Mouse (Mus musculus) brain, embryonic 14.5 days (tissue): ENCODE results near the gene Sgsm2. TPM values are rescaled to one million over a fixed set of nuclear protein-coding genes. Genes with fewer than 3 reads are reported as not detected.

ENCODE experiments used
- DNase-seq: peaks from one replicate; pipeline ENCODE4 v3.0.0-alpha.2; 2011; ENCODE audit warnings: low read depth
- CTCF ChIP-seq: fragments of 200-500 bp; IDR thresholded peaks from 2 replicates; pipeline ENCODE4 v1.5.1; 2012; ENCODE audit warnings: inconsistent platforms, mild to moderate bottlenecking, moderate library complexity, borderline replicate concordance; ENCODE audit not compliant: insufficient read depth, insufficient read length; ENCODE audit errors: extremely low read depth
- POLR2A ChIP-seq: fragments of 200-500 bp; IDR thresholded peaks from 2 replicates; pipeline ENCODE4 v1.6.1; 2012; ENCODE audit warnings: mild to moderate bottlenecking, inconsistent platforms, borderline replicate concordance; ENCODE audit not compliant: poor library complexity, insufficient read depth, insufficient read length, severe bottlenecking; ENCODE audit errors: extremely low read depth
- polyA plus RNA-seq: library from polyadenylated mRNA; depleted of rRNA; stranded (reverse); fragments of >200 nt; gene quantifications from 2 replicates; pipeline ENCODE4 v1.2.3, GENCODE M21; 2012

Sgsm2 gene
- polyA plus RNA-seq, 1 experiment: 63.2 TPM

DNA sequence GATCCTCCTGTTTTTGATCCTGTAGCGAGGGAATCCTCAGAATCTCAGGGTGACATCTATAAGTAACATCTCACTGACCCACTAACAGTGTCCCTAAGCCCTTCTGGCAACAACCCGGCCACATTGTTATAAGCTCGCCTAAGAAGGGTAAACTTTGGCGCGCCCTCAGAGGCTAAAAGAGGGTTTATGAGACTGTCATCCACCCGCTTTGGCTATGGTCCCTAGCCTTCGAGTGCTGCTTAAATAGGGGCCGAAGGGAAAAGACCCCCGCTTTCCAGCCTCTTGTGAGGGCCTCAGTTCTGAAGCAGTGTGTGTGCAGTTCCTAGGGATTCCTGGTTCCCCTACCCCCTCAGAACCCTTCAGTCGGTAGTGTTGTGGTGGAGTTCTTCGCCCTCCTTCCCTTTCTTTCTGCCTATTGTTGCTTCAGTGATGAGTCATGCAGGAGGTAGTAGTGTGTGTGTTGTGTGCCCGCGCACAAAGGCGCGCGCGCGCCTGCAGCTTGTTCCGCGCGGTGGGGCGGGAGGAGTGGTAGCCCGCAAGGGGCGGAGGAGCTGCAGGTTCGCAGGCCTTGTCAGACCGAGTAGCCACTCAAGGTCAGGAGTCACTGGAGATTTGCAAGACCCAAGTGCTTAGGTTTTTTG is 64.2 kb downstream of the Sgsm2 start:
- TF ChIP-seq POLR2A (no peak), CTCF (no peak)
- DNase-seq: peak; percentile 85

DNA sequence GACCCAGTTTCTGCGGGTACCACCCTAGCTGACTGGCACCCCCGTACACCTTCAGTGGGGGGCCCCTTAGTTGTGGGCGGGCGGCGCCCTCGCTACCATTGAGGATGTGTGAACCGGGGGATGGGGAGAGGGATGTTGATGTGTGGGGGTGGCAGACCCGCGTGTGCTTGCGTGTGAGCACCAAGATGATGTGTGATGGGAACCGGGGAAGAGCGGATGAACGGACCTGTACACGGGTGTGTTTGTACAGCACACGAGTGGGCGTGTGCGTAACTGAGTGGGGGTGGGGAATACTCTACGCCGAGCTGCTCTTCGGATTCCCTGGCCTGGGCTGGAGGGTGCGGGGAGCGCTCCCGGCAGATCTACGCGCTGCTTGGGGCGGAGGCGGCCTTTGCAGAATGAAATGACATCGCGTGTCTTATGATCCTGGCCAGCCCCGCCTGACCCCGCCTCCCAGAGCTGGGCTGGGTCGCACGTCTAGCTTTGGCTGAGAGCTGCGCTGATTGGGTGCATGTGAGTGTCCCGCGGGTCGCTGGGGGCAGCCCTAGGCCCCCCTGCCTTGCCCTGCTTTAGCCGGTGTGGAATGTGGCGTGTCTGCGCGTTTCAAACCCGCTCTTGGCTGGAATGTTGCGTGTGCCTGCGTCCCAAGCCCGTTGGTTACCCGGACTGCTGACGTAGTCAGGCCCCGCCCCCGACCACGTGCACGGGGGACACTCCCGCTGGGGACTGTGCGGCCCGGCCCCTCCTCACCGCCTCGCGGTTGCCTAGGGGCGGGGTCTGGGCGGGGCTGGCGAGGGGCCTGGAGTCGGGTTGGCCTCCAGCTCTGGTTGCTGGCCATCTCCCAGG is 65.0 kb downstream of the Sgsm2 start:
- DNase-seq: peak; percentile 99
- TF ChIP-seq POLR2A (no peak), CTCF (no peak)

DNA sequence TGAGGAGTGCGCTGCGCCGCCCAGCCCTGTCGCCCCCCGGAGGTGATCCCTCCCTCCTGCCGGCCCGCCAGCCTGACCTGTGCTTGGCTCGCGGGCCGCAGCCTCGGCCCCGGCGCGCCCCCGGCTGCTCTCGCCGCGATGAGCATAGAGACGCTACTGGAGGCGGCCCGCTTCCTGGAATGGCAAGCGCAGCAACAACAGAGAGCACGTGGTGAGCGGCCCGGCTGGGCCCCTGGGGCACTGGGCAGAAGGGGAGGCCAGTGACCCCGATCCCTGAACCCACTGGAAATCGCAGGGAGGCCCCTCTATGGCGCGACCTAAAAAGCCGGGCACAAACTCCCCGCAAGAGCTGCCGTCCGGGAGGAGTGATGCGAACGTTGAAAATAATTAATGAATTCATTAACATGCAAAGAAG is 65.7 kb downstream of the Sgsm2 start:
- DNase-seq: peak; percentile 64
- TF ChIP-seq POLR2A: no peak

DNA sequence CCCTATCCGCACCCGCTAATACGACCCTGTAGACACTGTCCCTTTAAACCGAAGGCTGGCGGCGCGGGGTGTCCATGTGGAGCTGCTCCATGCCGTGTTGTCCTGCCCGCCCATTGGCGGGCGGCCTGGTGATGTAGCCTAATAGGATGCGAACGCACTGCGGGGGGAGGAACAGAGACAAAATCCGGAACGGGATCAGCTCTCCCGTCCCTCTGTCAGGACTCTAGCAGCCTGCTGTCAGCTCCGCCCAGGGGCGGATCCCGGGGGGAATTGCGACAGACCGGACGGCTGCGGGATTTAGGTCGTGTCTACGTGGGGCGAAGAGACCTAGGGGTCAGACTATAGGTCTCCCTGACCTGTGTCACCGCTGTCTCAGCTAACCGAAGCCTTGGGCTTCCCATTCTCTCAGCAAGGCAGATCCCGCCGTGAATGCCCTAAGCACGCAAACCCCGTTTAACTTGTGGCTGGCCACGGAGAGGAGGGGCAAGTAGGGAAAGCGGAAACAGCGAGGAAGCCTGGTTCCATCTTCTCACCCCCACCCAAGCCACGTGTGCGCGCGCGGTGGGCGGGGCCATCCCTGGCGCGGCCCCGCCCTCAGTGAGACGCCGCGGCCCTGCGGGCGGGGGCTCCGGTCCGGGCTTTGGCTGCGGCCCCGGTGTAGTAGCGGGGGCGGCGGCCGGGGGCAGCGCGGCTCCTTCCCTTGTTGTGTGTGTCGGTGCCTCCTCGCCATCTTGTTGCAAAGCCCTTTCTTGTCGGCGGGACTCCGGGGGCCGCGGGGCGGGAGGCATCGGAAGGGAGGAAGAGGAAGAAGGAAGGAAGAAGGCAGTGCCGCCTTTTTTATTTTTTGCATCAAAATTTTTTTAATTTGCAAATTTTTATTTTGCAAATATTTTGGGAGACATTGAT is 66.4 kb downstream of the Sgsm2 start, which contains the start of gene Mnt:
Gene Mnt, plus strand, starts transcription at position 665 of the 906 bp plus-strand sequence.
- TF ChIP-seq CTCF (no peak), POLR2A (peak; percentile 41; the same call in 1 of the 2 replicates)
- peak; percentile 100 for DNase-seq

DNA sequence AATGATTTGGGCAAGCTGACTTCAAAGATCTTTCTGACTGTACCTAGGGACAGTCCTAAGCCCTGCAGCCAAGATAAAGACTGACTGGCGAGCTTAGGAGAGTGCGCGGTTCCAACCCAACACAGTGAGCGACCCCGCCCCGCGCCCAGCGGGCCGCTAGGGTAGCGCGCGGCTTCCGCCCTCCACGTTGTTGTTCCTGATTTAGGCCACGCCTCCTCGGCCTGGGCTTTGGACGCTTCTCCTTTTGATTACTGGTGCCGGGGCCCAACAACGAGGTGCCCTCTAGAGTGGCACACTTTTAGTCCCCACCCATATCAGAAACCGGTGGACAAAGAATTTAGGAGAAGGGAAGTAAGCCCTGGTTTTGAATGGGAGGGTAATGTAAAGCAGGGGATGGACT is 67.0 kb downstream of the Sgsm2 start:
- TF ChIP-seq CTCF (peak; percentile 30; the same call in 1 of the 2 replicates), POLR2A (no peak)
- DNase-seq: no peak

DNA sequence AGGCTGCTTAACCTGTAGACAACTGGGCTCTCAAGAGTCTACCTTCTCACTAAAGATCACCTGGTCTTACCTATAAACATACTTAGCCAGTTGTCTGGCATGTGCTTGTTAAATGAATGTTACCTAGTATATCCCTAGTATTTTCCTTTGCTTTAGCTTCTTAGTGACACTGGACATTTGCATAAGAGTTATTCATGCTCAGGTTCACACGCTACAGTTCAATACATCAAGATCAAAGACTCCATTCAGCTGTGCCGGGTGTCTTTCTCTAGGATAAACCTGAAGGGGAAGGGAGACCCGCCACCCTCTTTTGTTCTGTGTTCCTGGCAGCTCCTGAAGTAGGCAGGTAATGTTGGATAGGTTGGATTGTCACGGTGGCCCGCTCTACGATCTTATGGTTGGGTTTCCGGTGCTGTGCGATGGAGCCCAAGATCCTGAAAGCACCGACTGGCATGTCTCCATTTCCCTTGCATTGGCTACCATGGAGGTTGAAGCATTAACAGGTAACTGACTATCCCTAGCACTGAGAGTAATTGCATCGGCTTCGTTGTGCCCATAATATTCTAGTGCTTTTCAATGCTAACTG is 67.8 kb downstream of the Sgsm2 start:
- DNase-seq: no peak
- TF ChIP-seq POLR2A: no peak

DNA sequence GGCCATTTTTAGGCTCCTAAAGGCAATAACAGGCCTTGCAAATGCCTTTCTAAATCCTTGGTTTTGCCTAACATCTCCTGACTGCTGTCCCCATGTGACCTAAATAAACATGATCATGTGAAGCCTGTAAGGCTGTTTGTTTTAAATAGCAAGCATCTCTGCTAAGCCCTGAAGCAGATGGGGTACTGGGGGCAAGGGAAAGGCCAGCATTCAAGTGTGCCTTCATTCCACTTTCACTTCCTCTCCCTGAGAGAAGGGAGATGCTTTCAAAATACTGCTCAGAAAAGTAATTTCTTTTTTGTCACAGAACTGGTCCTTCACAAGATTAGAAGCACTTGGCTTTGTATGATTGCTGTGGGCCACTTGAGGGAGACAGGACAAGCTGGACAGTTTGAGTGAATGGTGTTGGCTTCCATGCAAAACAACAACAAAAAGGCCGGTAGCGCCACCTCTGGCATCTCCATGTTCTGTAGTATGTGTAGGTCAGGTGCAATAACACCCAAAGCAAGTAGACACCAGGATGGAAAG is 68.4 kb downstream of the Sgsm2 start:
- DNase-seq: no peak
- TF ChIP-seq CTCF: no peak
- no peak for TF ChIP-seq POLR2A

DNA sequence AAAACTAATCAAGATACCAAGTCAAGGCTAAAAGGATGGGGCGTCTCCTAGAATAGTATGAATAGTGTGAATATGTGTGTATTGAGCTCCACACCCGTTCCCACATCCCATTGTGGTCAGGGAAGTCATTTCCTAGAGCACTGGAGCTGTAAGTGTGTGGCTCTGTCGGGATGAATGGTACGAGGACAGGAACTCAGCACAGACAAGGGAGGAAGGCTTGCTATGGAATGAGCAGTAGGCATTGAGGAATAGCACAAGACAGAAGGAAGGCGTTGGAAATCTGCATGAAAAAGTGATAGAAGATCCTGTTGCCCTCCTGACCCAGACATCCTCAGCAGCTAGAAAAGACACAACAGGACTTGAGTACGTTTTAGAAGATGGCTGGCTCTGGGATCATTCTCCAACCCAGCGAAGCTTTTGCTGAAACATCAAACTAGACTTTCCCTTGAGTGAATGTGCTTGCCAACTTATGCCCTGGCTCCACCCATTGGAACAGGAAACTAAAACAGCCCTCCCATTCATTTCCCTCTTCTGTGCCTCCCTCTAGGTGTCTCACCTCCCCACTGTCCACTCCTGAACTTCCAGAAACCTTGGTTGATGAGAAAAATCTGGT is 69.0 kb downstream of the Sgsm2 start:
- TF ChIP-seq CTCF (no peak), POLR2A (no peak)
- no peak for DNase-seq

DNA sequence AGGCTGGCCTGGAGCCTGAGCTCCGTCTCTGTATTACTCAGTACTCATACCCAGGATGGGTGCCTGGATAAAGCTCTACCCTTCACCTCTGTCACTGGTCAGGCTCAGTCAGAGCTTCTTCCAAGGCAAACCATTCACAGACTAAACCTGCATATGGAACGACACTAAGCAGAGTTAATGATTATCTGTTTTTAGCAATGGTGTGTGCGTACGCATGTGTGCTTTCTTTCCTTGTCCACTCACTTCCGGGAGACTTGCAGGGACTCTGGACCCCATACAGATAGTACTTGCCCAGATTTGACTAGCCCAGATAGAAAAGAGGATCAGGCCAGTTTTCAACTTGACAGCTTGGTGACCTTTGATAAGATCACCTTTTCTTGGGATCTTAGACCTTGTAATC is 70.2 kb downstream of the Sgsm2 start:
- TF ChIP-seq POLR2A: no peak
- TF ChIP-seq CTCF: no peak
- no peak for DNase-seq

DNA sequence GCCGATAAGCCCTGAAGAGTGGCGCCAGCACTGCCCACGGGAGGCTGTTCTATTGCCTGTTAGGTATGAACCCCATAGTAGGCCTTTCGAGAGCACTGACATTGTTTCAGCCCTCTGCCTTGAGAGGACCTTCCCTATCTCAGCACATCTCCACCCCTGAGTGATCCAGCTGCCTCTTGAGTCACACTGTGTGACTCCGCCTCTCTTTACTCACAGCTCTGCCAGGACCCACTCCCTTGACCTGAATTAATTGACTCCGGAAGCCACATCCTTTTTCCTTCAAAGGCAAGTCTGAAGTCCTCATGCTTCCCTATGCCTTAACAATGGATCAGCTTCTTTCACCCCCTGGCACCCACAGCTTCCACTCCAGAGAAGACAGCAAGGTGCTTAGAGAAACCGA is 70.7 kb downstream of the Sgsm2 start:
- no peak for DNase-seq
- no peak for TF ChIP-seq POLR2A
- no peak for TF ChIP-seq CTCF

DNA sequence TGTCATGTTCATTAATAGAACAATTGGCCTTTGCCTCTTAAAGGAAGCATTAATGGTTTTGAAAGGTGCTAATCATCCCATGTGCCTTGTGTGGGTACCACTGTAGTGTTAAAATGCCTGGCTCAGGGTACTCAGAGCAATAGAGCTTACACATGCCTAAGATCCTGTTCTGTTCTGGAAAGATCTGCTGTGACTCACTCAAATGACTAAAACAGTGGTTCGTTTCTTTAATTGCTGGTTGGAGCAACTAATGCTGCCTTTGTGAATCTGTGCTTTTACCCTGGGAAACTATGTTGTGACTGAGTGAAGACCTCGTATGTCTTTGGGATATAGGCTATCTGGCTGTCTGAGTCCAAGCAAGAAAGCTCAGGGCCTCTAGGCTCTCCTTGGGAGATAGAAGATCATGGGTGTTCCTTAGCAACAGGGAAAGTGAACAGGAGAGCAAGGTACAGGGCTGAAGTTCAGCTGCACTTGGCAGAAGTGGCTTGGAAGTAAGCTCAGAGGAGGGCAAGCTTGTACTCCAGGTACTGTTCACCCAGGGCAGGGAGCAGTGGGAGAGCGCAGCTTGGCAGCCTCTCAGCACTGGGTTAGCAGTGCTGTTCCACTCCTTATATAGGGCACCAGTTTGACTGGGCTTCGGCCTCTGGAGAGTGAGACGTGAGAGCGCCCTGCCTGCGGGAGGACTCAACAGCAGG is 74.0 kb downstream of the Sgsm2 start:
- TF ChIP-seq POLR2A (no peak), CTCF (no peak)
- DNase-seq: no peak
